In genomic region chr17:15395997-15396675, GRCm38 (mm10) we compare ENCODE assay signal across 8 mouse cellular contexts. TPM values are rescaled to one million over a fixed set of nuclear protein-coding genes. Genes with fewer than 3 reads are reported as not detected.
A peak's percentile ranks its signal among the peaks of the same experiment; 100 is the strongest.
DNase-seq lines count a peak whose midpoint lies in the region; ATAC-seq and TF ChIP-seq lines count a peak whose summit lies in the region.

Fam120b (plus strand) TSS chr17:15396202.

- H3K4me1 ChIP-seq in E14TG2a.4 (replicated peaks; ENCODE audit: low read depth, low read length) = peaks cover 21% of the 10 kb centered on the region
- peaks cover 5% of the 10 kb centered on the region; the same call in 1 of the 2 replicates for H3K4me1 ChIP-seq in forebrain, embryonic 11.5 days (replicated peaks; ENCODE audit: control insufficient read depth, insufficient read depth, low read length)
- H3K4me1 ChIP-seq in heart, embryonic 16.5 days (ENCODE audit: control insufficient read depth, insufficient read depth, low read length) = peaks cover 11% of the 10 kb centered on the region
- peaks cover 17% of the 10 kb centered on the region for H3K4me1 ChIP-seq in liver, embryonic 15.5 days (replicated peaks)
- H3K4me1 ChIP-seq in neural tube, embryonic 12.5 days = peaks cover 18% of the 10 kb centered on the region

- peak; percentile 97 for ATAC-seq in forebrain, embryonic 11.5 days (replicated peaks; ENCODE audit: low FRiP score)
- peak; percentile 93 for ATAC-seq in heart, embryonic 16.5 days (replicated peaks; ENCODE audit: extremely low read depth, insufficient read depth, low FRiP score)
- peak; percentile 84 for ATAC-seq in liver, embryonic 15.5 days (ENCODE audit: insufficient read depth)
- peak; percentile 97 for ATAC-seq in neural tube, embryonic 12.5 days (ENCODE audit: low FRiP score, low read depth)

- no peaks in the 10 kb centered on the region for H3K36me3 ChIP-seq in E14TG2a.4 (ENCODE audit: insufficient read depth, low read length)
- no peaks in the 10 kb centered on the region for H3K36me3 ChIP-seq in forebrain, embryonic 11.5 days (ENCODE audit: control insufficient read depth, insufficient read depth, low read length)
- no peaks in the 10 kb centered on the region for H3K36me3 ChIP-seq in heart, embryonic 16.5 days (ENCODE audit: control insufficient read depth, insufficient read depth)
- no peaks in the 10 kb centered on the region for H3K36me3 ChIP-seq in liver, embryonic 15.5 days (replicated peaks)
- no peaks in the 10 kb centered on the region for H3K36me3 ChIP-seq in neural tube, embryonic 12.5 days

- peak within 1 kb of the TSS; percentile 88 for H3K4me2 ChIP-seq in forebrain, embryonic 11.5 days (ENCODE audit: low read depth, low read length, severe bottlenecking)
- H3K4me2 ChIP-seq in heart, embryonic 16.5 days (ENCODE audit: low read depth, low read length) = peak within 1 kb of the TSS; percentile 91
- peak within 1 kb of the TSS; percentile 79 for H3K4me2 ChIP-seq in liver, embryonic 15.5 days
- peak within 1 kb of the TSS; percentile 80 for H3K4me2 ChIP-seq in neural tube, embryonic 12.5 days (replicated peaks)

- peak within 1 kb of the TSS; percentile 86 for H3K27ac ChIP-seq in forebrain, embryonic 11.5 days (ENCODE audit: low read depth, low read length)
- H3K27ac ChIP-seq in heart, embryonic 16.5 days (ENCODE audit: low read length) = peak within 1 kb of the TSS; percentile 87
- peak within 1 kb of the TSS; percentile 71 for H3K27ac ChIP-seq in liver, embryonic 15.5 days (replicated peaks)
- H3K27ac ChIP-seq in neural tube, embryonic 12.5 days = peak within 1 kb of the TSS; percentile 79

- WGBS in forebrain, embryonic 11.5 days = under 1% methylated on average over 31 of the region's 31 CpGs
- 1% methylated on average over 31 of the region's 31 CpGs for WGBS in heart, embryonic 16.5 days
- under 1% methylated on average over 31 of the region's 31 CpGs for WGBS in liver, embryonic 15.5 days (ENCODE audit: insufficient replicate concordance)
- under 1% methylated on average over 31 of the region's 31 CpGs for WGBS in neural tube, embryonic 12.5 days

- H3K9me3 ChIP-seq in E14TG2a.4 (ENCODE audit: low read length) = no peaks in the 10 kb centered on the region
- no peaks in the 10 kb centered on the region for H3K9me3 ChIP-seq in forebrain, embryonic 11.5 days (ENCODE audit: control insufficient read depth, low read length)
- no peaks in the 10 kb centered on the region for H3K9me3 ChIP-seq in heart, embryonic 16.5 days (replicated peaks; ENCODE audit: control insufficient read depth, low read length)
- H3K9me3 ChIP-seq in liver, embryonic 15.5 days (replicated peaks) = no peaks in the 10 kb centered on the region
- H3K9me3 ChIP-seq in neural tube, embryonic 12.5 days = no peaks in the 10 kb centered on the region

- TF ChIP-seq CTCF in E14TG2a.4 (conservative IDR thresholded peaks at IDR 0.05; ENCODE audit: low read length) = no peak

- peak; percentile 80 for DNase-seq in c-Kit-positive CD71-positive TER-119-negative erythroid progenitor cells, embryonic 14.5 days (ENCODE audit: low read depth)
- peak; percentile 87 for DNase-seq in forebrain, embryonic 11.5 days (ENCODE audit: low spot score)
- DNase-seq in kidney, postnatal 36 days = peak; percentile 91 to 97
- DNase-seq in telencephalon, adult 2 months (ENCODE audit: low read depth, low spot score) = peak; percentile 98

- peaks cover 33% of the 10 kb centered on the region for H3K27me3 ChIP-seq in E14TG2a.4 (ENCODE audit: insufficient read depth, low read length)
- no peaks in the 10 kb centered on the region for H3K27me3 ChIP-seq in forebrain, embryonic 11.5 days (ENCODE audit: control insufficient read depth, insufficient read depth, low read length)
- peaks cover 7% of the 10 kb centered on the region for H3K27me3 ChIP-seq in heart, embryonic 16.5 days (ENCODE audit: control insufficient read depth, insufficient read depth, low read length)
- H3K27me3 ChIP-seq in liver, embryonic 15.5 days = peaks cover 13% of the 10 kb centered on the region
- no peaks in the 10 kb centered on the region for H3K27me3 ChIP-seq in neural tube, embryonic 12.5 days (replicated peaks)

- H3K9ac ChIP-seq in forebrain, embryonic 11.5 days (ENCODE audit: low read length) = peak within 1 kb of the TSS; percentile 85
- peak within 1 kb of the TSS; percentile 95 for H3K9ac ChIP-seq in heart, embryonic 16.5 days (ENCODE audit: low read length)
- peak within 1 kb of the TSS; percentile 68 for H3K9ac ChIP-seq in liver, embryonic 15.5 days
- H3K9ac ChIP-seq in neural tube, embryonic 12.5 days = peak within 1 kb of the TSS; percentile 79

- H3K4me3 ChIP-seq in E14TG2a.4 (replicated peaks; ENCODE audit: low read length) = peak within 1 kb of the TSS; percentile 91
- H3K4me3 ChIP-seq in forebrain, embryonic 11.5 days (ENCODE audit: low read depth, low read length) = peak within 1 kb of the TSS; percentile 69
- peak within 1 kb of the TSS; percentile 96 for H3K4me3 ChIP-seq in heart, embryonic 16.5 days (ENCODE audit: low read length)
- peak within 1 kb of the TSS; percentile 72 for H3K4me3 ChIP-seq in liver, embryonic 15.5 days (replicated peaks)
- peak within 1 kb of the TSS; percentile 71 for H3K4me3 ChIP-seq in neural tube, embryonic 12.5 days

RNA-seq across cellular contexts. Expression of gene Fam120b, which starts in this region (rescaled TPM):
- 32.7 and 33.6 TPM in 2 replicates for polyA plus RNA-seq in forebrain, embryonic 11.5 days (2014; fragmentation: Nextera tagmentation; extraction: Ambion mirVana)
- 16.6 and 18.1 TPM in 2 replicates for polyA plus RNA-seq in heart, embryonic 16.5 days (2015; fragmentation: Nextera tagmentation; extraction: Ambion mirVana)
- 6.5 and 7.1 TPM in 2 replicates for polyA plus RNA-seq in liver, embryonic 15.5 days (2015; fragmentation: Nextera tagmentation; extraction: Ambion mirVana)
- polyA plus RNA-seq in neural tube, embryonic 12.5 days (2016; fragmentation: Nextera tagmentation; extraction: Ambion mirVana) = 40.8 and 44.5 TPM in 2 replicates

Comparison
In these comparisons a context has a peak if more than half of its experiments do, and no peak if none do; other contexts are left out.
1. Peak in every context shown above with its lines: DNase-seq, ATAC-seq, H3K4me3 ChIP-seq and H3K27ac ChIP-seq.